Mouse (Mus musculus) C2C12 (cell line): ENCODE data around the gene Rbfox2. TPM values are rescaled to one million over a fixed set of nuclear protein-coding genes. Genes with fewer than 3 reads are reported as not detected.

Experiments used
- H3K27me3 ChIP-seq: one replicate; pipeline ENCODE4 v1.6.1; 2011; ENCODE audit not compliant: control insufficient read depth, insufficient read depth, insufficient read length
- H3K36me3 ChIP-seq: one replicate; pipeline ENCODE4 v1.6.1; 2011; ENCODE audit not compliant: control insufficient read depth, insufficient read depth
- H3K4me3 ChIP-seq: one replicate; pipeline ENCODE4 v1.5.1; 2011; ENCODE audit warnings: mild to moderate bottlenecking, control low read depth; ENCODE audit not compliant: poor library complexity, insufficient read depth, severe bottlenecking
- H3K79me2 ChIP-seq: one replicate; pipeline ENCODE4 v1.6.1; 2011; ENCODE audit not compliant: control insufficient read depth, insufficient read depth
- H3K79me3 ChIP-seq: one replicate; pipeline ENCODE4 v1.6.1; 2011; ENCODE audit warnings: low read depth, control low read depth
- H3ac ChIP-seq: one replicate; pipeline ENCODE3; 2011; ENCODE audit warnings: low read depth; ENCODE audit not compliant: control insufficient read depth, insufficient read length
- CEBPB ChIP-seq: IDR thresholded peaks from one replicate; pipeline ENCODE4 v1.6.1; 2011; ENCODE audit warnings: low read depth, mild to moderate bottlenecking, control low read depth, moderate library complexity
- CTCF ChIP-seq: IDR thresholded peaks from one replicate; pipeline ENCODE4 v1.5.1; 2011; ENCODE audit not compliant: control insufficient read depth, insufficient read depth, insufficient read length
- FOSL1 ChIP-seq: IDR thresholded peaks from one replicate; pipeline ENCODE4 v1.8.0; 2011; ENCODE audit warnings: mild to moderate bottlenecking, low read length; ENCODE audit not compliant: poor library complexity, insufficient read depth, severe bottlenecking
- MAX ChIP-seq: IDR thresholded peaks from one replicate; pipeline ENCODE4 v1.6.1; 2011; ENCODE audit warnings: mild to moderate bottlenecking, control low read depth
- MYOD1 ChIP-seq: IDR thresholded peaks from one replicate; pipeline ENCODE4 v1.6.1; 2011; ENCODE audit warnings: low read depth; ENCODE audit not compliant: control insufficient read depth, insufficient read length
- MYOG ChIP-seq: IDR thresholded peaks from one replicate; pipeline ENCODE4 v1.6.1; 2011; ENCODE audit not compliant: control insufficient read depth, insufficient read length; ENCODE audit errors: extremely low read depth
- USF1 ChIP-seq: IDR thresholded peaks from one replicate; pipeline ENCODE4 v1.6.1; 2011; ENCODE audit warnings: low read depth, mild to moderate bottlenecking, control low read depth, moderate library complexity
- long read RNA-seq, 2 experiments: library from polyadenylated mRNA; unstranded; transcript quantifications; one replicate each; pipeline ENCODE4 v2.0.0; 2019 to 2020
- polyA plus RNA-seq: library from polyadenylated mRNA; unstranded; fragments of >200 nt; fragmentation: generic; extraction: Trizol; gene quantifications from one replicate; pipeline ENCODE4 v1.2.1, GENCODE M21; 2012; ENCODE audit warnings: missing spikeins

Rbfox2 gene
- polyA plus RNA-seq, result 72.3 TPM
- long read RNA-seq, experiment 1, full-length matches to known transcripts, result 9 of 47 reads
- long read RNA-seq, experiment 1, partial matches to known transcripts, result 4 of 47 reads
- long read RNA-seq, experiment 1, other reads (novel, unspliced or antisense), result 34 of 47 reads
- long read RNA-seq, experiment 2, full-length matches to known transcripts, result 166 of 285 reads
- long read RNA-seq, experiment 2, partial matches to known transcripts, result 9 of 285 reads
- long read RNA-seq, experiment 2, other reads (novel, unspliced or antisense), result 110 of 285 reads

- Histone ChIP-seq H3K27me3 (no peaks in the 10 kb centered on the region), H3ac (peak within 1 kb of the TSS; percentile 65), H3K79me2 (peaks cover 46% of the 10 kb centered on the region), H3K4me3 (peak within 1 kb of the TSS; percentile 76), H3K79me3 (peaks cover 41% of the 10 kb centered on the region), H3K36me3 (no peaks in the 10 kb centered on the region)
- TF ChIP-seq MAX, result peak; percentile 50
- TF ChIP-seq MYOG, result no peak
- no peak for TF ChIP-seq CTCF
Measured at GRCm38 (mm10) chr15:77306547-77307261, at the start of gene Rbfox2. TSS of gene Rbfox2 (minus strand) at chr15:77307004.

GRCm38 (mm10) chr15:77356248-77356810 is 49.5 kb upstream of the Rbfox2 start:
- TF ChIP-seq MYOD1, result no peak
- no peak for TF ChIP-seq CEBPB
- TF ChIP-seq USF1, result no peak
- no peak for TF ChIP-seq MAX
- no peak for TF ChIP-seq FOSL1
- no peak for TF ChIP-seq MYOG
- TF ChIP-seq CTCF, result no peak

GRCm38 (mm10) chr15:77354848-77355551 is 48.2 kb upstream of the Rbfox2 start:
- no peak overlapping the region for H3K4me3 ChIP-seq
- no peaks in the 10 kb centered on the region for H3K27me3 ChIP-seq
- no peaks in the 10 kb centered on the region for H3K79me3 ChIP-seq
- no peak for TF ChIP-seq FOSL1
- TF ChIP-seq MYOG, result no peak
- no peak for TF ChIP-seq USF1
- TF ChIP-seq CTCF, result no peak
- no peak for TF ChIP-seq CEBPB
- no peak for TF ChIP-seq MYOD1
- no peak for TF ChIP-seq MAX
- H3K79me2 ChIP-seq, result no peaks in the 10 kb centered on the region
- H3ac ChIP-seq, result no peak overlapping the region
- no peaks in the 10 kb centered on the region for H3K36me3 ChIP-seq

More at GRCm38 (mm10) chr15:77356248-77356810, 49.5 kb upstream of the Rbfox2 start:
- Histone ChIP-seq H3K27me3 (no peaks in the 10 kb centered on the region), H3K79me2 (no peaks in the 10 kb centered on the region), H3K4me3 (no peak overlapping the region), H3ac (no peak overlapping the region), H3K36me3 (no peaks in the 10 kb centered on the region), H3K79me3 (no peaks in the 10 kb centered on the region)

- Histone ChIP-seq H3K27me3 (no peaks in the 10 kb centered on the region), H3ac (no peak overlapping the region), H3K79me2 (no peaks in the 10 kb centered on the region), H3K79me3 (no peaks in the 10 kb centered on the region), H3K36me3 (no peaks in the 10 kb centered on the region), H3K4me3 (no peak overlapping the region)
- TF ChIP-seq MYOG (no peak), CTCF (no peak), MYOD1 (no peak), USF1 (no peak), MAX (no peak), FOSL1 (no peak), CEBPB (no peak)
Measured at GRCm38 (mm10) chr15:77354496-77354847, 47.7 kb upstream of the Rbfox2 start.

- TF ChIP-seq MYOD1 (no peak), MAX (no peak), CEBPB (no peak), USF1 (no peak), CTCF (no peak), MYOG (no peak), FOSL1 (no peak)
- Histone ChIP-seq H3K27me3 (no peaks in the 10 kb centered on the region), H3K36me3 (no peaks in the 10 kb centered on the region), H3ac (no peak overlapping the region), H3K79me3 (no peaks in the 10 kb centered on the region), H3K4me3 (no peak overlapping the region), H3K79me2 (no peaks in the 10 kb centered on the region)
Measured at GRCm38 (mm10) chr15:77353764-77354163, 47.0 kb upstream of the Rbfox2 start.
